Mouse (Mus musculus): ENCODE data around the gene Fcgr3.

Gene Fcgr3

DNA sequence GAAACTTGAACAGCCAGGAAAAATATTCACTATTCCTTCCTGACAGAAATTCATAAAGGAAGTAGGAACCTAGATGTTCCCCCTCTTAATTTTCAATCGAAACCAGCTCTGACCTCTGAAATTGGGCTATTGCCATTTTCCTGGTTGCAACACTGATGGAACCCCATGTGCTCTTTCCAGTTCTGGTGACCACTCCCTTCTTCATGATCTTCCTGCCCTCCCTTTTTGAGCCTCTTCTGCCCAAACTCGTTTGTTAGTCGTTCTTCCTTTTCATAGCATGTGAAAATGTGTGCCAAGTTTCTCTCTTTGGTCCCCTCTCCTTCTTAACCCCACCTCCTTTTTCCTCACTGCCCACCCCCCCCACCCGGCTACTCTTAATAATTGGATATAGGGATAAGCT is 53.0 kb downstream of the Fcgr3 start:
- DNase-seq (ENCODE audit: low spot score in 2 of 2): no peak

- no peak for DNase-seq (ENCODE audit: low spot score in 2 of 2)
These were observed 57.8 kb downstream of the Fcgr3 start for GRCm38 (mm10) chr1:171006905-171007304.

- DNase-seq (ENCODE audit: low spot score in 2 of 2): no peak
These were observed 58.4 kb downstream of the Fcgr3 start for GRCm38 (mm10) chr1:171006335-171006734.

DNA sequence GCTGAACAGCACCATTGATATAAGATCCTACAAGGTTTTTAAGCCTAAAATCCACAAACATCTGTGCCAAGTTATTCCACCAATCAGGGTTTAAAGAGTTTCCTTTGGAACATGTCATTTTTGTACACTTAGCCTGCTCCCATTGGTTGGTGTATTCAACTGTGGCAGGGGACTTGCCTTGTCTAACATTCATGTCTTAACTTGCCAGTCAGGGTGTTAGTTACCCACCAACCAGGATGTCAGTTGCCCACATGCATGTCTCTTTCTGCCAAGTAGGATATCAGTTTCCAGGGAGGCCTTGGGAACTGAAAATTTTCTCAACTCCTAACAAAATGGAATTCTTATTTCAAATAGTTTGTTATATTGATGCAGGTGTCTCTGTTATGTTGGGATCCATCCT is 59.1 kb downstream of the Fcgr3 start:
- no peak for DNase-seq (ENCODE audit: low spot score in 2 of 2)

DNA sequence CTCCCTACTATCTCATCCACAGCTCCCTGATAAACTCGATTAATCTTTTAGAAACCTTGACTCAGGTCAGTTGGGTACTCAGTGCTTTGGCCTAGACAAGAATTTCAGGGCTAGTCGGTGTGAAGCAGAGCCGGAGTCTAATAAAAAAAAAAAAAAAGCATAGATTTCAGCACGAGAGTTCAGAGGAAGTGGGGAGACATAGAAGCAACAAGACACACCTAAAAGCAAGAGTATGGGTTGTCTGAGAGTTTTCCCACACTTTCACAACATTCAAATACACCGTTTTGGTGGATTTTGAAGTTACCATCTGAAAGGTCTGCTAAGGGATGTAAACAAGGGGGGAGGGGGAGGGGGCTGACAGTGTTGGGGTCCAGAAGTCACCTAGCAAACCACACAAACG is 59.7 kb downstream of the Fcgr3 start:
- DNase-seq (ENCODE audit: low spot score in 2 of 2): no peak
